Mouse (Mus musculus): ENCODE results near the gene Marcksl1. TPM values are rescaled to one million over a fixed set of nuclear protein-coding genes. Genes with fewer than 3 reads are reported as not detected.

Marcksl1 gene
- polyA plus RNA-seq, 1 experiment from 2014 or later: 1,581 TPM

DNA sequence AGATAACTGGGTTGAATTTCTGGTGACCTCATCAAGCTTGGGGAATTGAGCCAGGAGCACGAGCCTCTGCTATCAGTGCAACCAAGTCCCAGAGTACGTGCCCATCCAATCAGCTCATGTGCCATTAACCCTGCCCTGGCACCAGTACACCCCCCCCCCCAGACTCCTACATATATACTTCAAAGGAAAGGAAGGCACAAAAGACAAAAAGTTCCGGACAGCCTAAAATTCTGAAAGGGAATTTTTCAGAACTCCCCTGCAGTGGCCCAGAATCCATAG is 5.2 kb upstream of the Marcksl1 start:
- no peak overlapping the region for H3K9ac ChIP-seq (replicated peaks; ENCODE audit: low read depth, low read length)
- 75% methylated on average over 3 of the region's 3 CpGs for WGBS
- H3K4me3 ChIP-seq (ENCODE audit: low read depth, low read length): no peak overlapping the region
- no peaks in the 10 kb centered on the region for H3K9me3 ChIP-seq (ENCODE audit: control insufficient read depth, low read length)
- no peak overlapping the region for H3K27ac ChIP-seq (ENCODE audit: low read depth, low read length)
- H3K27me3 ChIP-seq (ENCODE audit: control insufficient read depth, insufficient read depth, low read length): no peaks in the 10 kb centered on the region
- 0 out of 2 replicates have a peak, but pooled peaks cover 10% of the 10 kb centered on the region for H3K4me1 ChIP-seq (ENCODE audit: control insufficient read depth, insufficient read depth, low read length)
- ATAC-seq (ENCODE audit: low read depth): no peak
- H3K4me2 ChIP-seq (ENCODE audit: low read depth, low read length): no peak overlapping the region
- no peaks in the 10 kb centered on the region for H3K36me3 ChIP-seq (ENCODE audit: control insufficient read depth, insufficient read depth, low read length)

DNA sequence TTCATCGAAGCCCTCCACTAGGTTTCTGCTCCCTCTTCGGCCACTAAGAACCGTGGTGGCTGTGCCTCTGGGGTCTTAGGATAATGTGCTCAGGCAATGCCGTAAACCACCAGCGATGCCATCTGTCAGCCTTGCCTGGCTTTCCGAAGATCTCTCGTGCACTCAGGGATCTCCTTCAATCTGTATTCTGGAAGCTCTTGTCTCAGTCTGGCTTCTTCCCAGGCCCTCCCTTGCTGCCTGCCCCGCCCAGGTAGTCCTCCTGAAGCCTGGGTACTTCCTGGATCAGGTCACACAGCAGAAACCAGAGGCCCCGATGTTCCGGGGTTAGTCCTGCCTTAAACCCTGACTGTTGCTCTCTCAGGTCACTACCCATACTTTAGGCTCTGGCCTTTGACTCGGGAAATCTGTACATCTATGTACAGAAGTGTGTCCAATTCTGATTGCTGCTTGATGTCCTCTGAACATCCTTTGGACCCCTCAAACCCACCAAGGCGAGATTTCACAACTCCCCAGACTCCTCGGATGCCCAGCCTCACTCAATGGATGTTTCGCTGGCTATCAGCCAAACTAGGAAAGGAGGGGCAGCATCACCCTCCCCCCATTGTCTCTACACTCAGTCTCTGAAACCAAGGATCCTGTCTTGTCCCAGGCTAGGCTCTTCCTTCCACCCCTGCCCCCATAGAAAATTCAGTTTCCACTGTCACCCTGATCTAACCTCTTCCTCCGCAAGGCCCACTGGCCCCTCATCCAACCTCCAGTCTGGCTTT is 4.4 kb upstream of the Marcksl1 start:
- Histone ChIP-seq H3K36me3 (ENCODE audit: control insufficient read depth, insufficient read depth, low read length) (no peaks in the 10 kb centered on the region), H3K27me3 (ENCODE audit: control insufficient read depth, insufficient read depth, low read length) (no peaks in the 10 kb centered on the region), H3K4me2 (ENCODE audit: low read depth, low read length) (no peak overlapping the region), H3K9me3 (ENCODE audit: control insufficient read depth, low read length) (no peaks in the 10 kb centered on the region), H3K27ac (ENCODE audit: low read depth, low read length) (no peak overlapping the region), H3K4me1 (ENCODE audit: control insufficient read depth, insufficient read depth, low read length) (0 out of 2 replicates have a peak, but pooled peaks cover 10% of the 10 kb centered on the region), H3K4me3 (ENCODE audit: low read depth, low read length) (no peak overlapping the region), H3K9ac (replicated peaks; ENCODE audit: low read depth, low read length) (no peak overlapping the region)
- 54% methylated on average over 15 of the region's 15 CpGs for WGBS
- no peak for ATAC-seq (ENCODE audit: low read depth)

DNA sequence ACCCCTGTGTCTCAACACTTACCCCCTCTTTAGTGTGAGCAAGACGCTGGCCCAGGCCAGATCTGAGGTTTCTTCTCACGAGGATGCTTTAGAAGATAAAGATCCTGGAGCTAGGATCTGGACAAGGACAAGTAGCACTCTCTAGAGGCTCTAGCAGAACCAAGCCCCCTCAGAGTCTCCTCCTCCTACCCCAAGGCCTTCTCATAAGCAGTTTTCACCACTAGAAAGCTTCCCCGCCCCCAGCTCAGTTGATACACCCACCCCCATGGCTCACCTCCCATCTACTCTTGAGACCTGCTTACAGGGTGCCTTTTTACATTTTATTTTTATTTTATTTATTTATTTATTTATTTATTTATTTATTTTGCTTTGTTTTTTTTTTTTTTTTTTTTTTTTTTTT is 3.7 kb upstream of the Marcksl1 start:
- ATAC-seq (ENCODE audit: low read depth): no peak
- Histone ChIP-seq H3K9ac (replicated peaks; ENCODE audit: low read depth, low read length) (no peak overlapping the region), H3K4me2 (ENCODE audit: low read depth, low read length) (no peak overlapping the region), H3K4me1 (ENCODE audit: control insufficient read depth, insufficient read depth, low read length) (0 out of 2 replicates have a peak, but pooled peaks cover 10% of the 10 kb centered on the region), H3K9me3 (ENCODE audit: control insufficient read depth, low read length) (no peaks in the 10 kb centered on the region), H3K27ac (ENCODE audit: low read depth, low read length) (no peak overlapping the region), H3K27me3 (ENCODE audit: control insufficient read depth, insufficient read depth, low read length) (no peaks in the 10 kb centered on the region), H3K4me3 (ENCODE audit: low read depth, low read length) (no peak overlapping the region), H3K36me3 (ENCODE audit: control insufficient read depth, insufficient read depth, low read length) (no peaks in the 10 kb centered on the region)
- 73% methylated on average over 3 of the region's 3 CpGs for WGBS

DNA sequence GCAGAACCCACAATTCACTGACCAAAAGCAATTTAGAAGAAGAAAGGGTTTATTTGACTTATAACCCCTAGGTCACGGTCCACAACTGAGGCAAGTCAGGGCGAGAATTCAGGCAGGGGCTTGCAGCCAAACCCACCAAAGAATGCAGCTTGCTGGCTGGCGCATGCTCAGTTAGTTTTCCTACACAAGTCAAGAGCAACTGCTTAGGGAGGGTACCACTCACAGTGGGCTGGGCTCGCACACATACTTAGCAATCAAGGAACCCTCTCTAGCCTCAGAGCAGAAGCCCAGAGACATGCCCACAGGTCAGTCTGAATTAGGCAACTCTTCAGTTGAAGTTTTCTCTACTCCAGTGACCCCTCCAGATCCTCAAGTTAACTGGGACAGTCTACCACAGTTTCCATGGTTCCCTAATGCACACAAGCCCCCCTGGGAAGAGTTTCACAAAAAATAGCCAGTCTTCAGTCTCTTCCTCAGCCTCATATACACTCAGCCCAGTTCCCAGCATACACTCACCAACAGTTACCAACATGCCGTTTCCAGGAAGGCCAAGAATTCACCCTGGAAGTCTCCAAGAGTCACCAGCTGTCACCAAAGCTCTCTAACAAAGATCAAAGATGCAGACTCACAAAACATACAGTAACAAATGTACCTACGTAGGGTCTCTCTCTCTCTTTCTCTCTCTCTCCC is 2.5 kb upstream of the Marcksl1 start:
- Histone ChIP-seq H3K27me3 (ENCODE audit: control insufficient read depth, insufficient read depth, low read length) (no peaks in the 10 kb centered on the region), H3K4me2 (ENCODE audit: low read depth, low read length) (no peak overlapping the region), H3K4me1 (ENCODE audit: control insufficient read depth, insufficient read depth, low read length) (peaks cover 12% of the 10 kb centered on the region; the same call in 1 of the 2 replicates), H3K36me3 (ENCODE audit: control insufficient read depth, insufficient read depth, low read length) (no peaks in the 10 kb centered on the region), H3K9ac (replicated peaks; ENCODE audit: low read depth, low read length) (no peak overlapping the region), H3K9me3 (ENCODE audit: control insufficient read depth, low read length) (no peaks in the 10 kb centered on the region), H3K4me3 (ENCODE audit: low read depth, low read length) (no peak overlapping the region), H3K27ac (ENCODE audit: low read depth, low read length) (peak overlapping the region; percentile 58; the same call in 1 of the 2 replicates)
- no peak for ATAC-seq (ENCODE audit: low read depth)
- WGBS: 31% methylated on average over 6 of the region's 6 CpGs

DNA sequence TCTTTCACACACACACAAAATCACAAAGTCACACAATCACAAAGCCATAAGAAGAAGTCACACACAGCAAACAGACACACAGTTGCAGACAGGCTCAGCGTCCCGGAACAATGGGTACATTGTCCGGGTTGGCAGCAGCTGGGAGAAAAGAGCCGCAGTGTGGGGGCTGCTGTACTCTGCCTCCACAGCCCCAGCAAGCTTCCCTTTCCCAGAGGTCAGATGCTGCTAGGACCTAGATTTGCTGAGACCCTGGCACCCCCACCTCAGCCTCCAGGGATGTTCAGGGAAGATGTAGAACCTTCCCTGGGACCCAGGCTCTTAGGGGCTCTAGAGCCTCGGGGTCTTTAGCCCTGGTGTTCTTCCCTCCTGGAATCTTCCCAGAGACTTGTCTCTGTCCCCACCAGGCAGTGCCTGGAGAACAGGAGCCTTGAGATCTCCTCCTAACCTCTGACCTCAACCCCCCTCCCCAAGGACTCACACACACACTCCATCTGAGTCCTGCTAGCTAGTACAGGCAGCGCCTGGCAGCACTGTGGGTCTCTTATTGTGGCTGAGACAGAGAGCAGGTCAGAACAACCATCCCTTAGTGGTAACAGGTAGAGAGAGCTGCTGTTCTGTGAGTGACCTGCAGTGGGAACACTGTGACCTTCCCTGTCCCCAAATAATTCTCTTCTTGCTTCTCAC is 1.8 kb upstream of the Marcksl1 start:
- H3K27me3 ChIP-seq (ENCODE audit: control insufficient read depth, insufficient read depth, low read length): no peaks in the 10 kb centered on the region
- peaks cover 14% of the 10 kb centered on the region; the same call in 1 of the 2 replicates for H3K4me1 ChIP-seq (ENCODE audit: control insufficient read depth, insufficient read depth, low read length)
- H3K4me3 ChIP-seq (ENCODE audit: low read depth, low read length): no peak overlapping the region
- H3K36me3 ChIP-seq (ENCODE audit: control insufficient read depth, insufficient read depth, low read length): peaks cover 2% of the 10 kb centered on the region; the same call in 1 of the 2 replicates
- H3K9me3 ChIP-seq (ENCODE audit: control insufficient read depth, low read length): no peaks in the 10 kb centered on the region
- ATAC-seq (ENCODE audit: low read depth): no peak
- peak overlapping the region; percentile 58; the same call in 1 of the 2 replicates for H3K27ac ChIP-seq (ENCODE audit: low read depth, low read length)
- 14% methylated on average over 6 of the region's 6 CpGs for WGBS
- no peak overlapping the region for H3K9ac ChIP-seq (replicated peaks; ENCODE audit: low read depth, low read length)
- no peak overlapping the region for H3K4me2 ChIP-seq (ENCODE audit: low read depth, low read length)

DNA sequence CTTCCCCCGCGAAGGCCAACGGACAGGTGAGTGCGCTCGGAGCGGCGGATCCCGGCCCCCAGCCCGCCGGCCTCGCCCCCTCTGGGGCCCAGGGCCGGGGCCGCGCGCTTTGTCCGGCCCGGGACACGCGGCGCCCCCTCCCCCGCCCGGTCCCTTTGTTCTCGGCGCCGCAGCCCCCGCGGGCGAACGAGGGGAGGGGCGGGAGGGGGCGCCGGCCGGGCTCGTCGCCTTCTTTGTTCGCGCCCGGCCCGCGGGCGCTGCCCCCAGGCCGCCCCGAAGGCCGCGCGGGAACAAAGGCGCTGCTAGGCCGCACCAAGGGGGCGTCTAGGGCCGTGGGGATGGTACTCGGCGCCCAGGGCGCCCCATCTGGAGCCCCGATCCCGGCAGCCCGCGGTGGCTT is 510 bp downstream of the Marcksl1 start:
- no peaks in the 10 kb centered on the region for H3K9me3 ChIP-seq (ENCODE audit: control insufficient read depth, low read length)
- H3K27me3 ChIP-seq (ENCODE audit: control insufficient read depth, insufficient read depth, low read length): no peaks in the 10 kb centered on the region
- peaks cover 18% of the 10 kb centered on the region for H3K36me3 ChIP-seq (ENCODE audit: control insufficient read depth, insufficient read depth, low read length)
- H3K4me1 ChIP-seq (ENCODE audit: control insufficient read depth, insufficient read depth, low read length): peaks cover 13% of the 10 kb centered on the region; the same call in 1 of the 2 replicates
- H3K27ac ChIP-seq (ENCODE audit: low read depth, low read length): peak overlapping the region; percentile 97
- peak overlapping the region; percentile 99 for H3K4me3 ChIP-seq (ENCODE audit: low read depth, low read length)
- WGBS: 0% methylated on average over 15 of the region's 57 CpGs
- H3K9ac ChIP-seq (replicated peaks; ENCODE audit: low read depth, low read length): peak overlapping the region; percentile 100
- H3K4me2 ChIP-seq (ENCODE audit: low read depth, low read length): peak overlapping the region; percentile 73; the same call in 1 of the 2 replicates
- peak; percentile 35 for ATAC-seq (ENCODE audit: low read depth)

DNA sequence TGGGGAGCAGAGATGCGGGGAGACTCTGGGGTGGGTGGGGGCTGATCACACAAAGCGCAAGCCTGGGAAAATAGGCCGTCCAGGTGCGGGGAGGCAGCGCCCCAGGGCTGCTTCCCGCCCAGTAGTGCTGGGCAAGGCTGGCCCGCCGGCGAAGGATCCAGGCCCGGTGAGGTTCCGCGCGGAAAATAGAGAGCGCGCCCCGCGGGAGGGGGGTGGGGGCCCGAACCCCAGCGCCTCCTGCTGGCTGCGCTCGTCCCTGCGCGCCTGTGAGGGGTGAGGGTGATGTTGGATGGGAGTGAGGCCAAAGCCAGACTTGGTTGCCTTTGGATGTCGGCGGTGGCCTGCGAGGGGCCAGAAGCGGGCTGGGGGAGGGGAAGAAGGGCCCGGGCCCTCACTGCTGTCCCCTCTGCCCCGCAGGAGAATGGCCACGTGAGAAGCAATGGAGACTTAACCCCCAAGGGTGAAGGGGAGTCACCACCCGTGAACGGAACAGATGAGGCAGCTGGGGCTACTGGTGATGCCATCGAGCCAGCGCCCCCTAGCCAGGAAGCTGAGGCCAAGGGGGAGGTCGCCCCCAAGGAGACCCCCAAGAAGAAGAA is 1.0 kb downstream of the Marcksl1 start:
- Histone ChIP-seq H3K9me3 (ENCODE audit: control insufficient read depth, low read length) (no peaks in the 10 kb centered on the region), H3K27me3 (ENCODE audit: control insufficient read depth, insufficient read depth, low read length) (no peaks in the 10 kb centered on the region), H3K4me1 (ENCODE audit: control insufficient read depth, insufficient read depth, low read length) (peaks cover 9% of the 10 kb centered on the region; the same call in 1 of the 2 replicates), H3K27ac (ENCODE audit: low read depth, low read length) (peak overlapping the region; percentile 97), H3K9ac (replicated peaks; ENCODE audit: low read depth, low read length) (peak overlapping the region; percentile 100), H3K4me3 (ENCODE audit: low read depth, low read length) (peak overlapping the region; percentile 99), H3K36me3 (ENCODE audit: control insufficient read depth, insufficient read depth, low read length) (peaks cover 18% of the 10 kb centered on the region), H3K4me2 (ENCODE audit: low read depth, low read length) (peak overlapping the region; percentile 73)
- peak; percentile 51 for ATAC-seq (ENCODE audit: low read depth)
- 0% methylated on average over 32 of the region's 35 CpGs for WGBS

DNA sequence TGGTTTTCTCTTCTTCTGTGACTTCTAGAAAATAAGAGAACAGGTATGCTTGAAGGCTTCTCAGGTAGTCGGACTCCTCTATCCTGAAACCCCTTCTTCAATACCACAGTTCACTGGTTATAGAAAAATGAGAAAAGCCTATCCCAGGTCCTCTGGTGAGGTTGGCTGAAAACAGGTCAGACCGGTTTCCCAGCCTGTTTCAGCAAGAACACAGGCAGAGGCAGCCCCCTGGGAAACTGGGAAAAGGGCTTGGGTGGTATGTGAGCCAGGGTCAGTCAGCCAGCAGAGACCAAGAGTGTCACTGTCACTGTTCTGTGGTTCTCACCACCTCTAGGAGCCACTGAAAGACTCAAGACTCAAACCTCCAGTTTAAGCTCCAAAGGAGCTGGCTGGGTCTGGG is 3.5 kb downstream of the Marcksl1 start:
- no peak for ATAC-seq (ENCODE audit: low read depth)
- H3K9me3 ChIP-seq (ENCODE audit: control insufficient read depth, low read length): no peaks in the 10 kb centered on the region
- 0 out of 2 replicates have a peak overlapping the region, but pooled peaks have one; percentile 8 for H3K4me2 ChIP-seq (ENCODE audit: low read depth, low read length)
- no peak overlapping the region for H3K27ac ChIP-seq (ENCODE audit: low read depth, low read length)
- H3K4me1 ChIP-seq (ENCODE audit: control insufficient read depth, insufficient read depth, low read length): peaks cover 4% of the 10 kb centered on the region; the same call in 1 of the 2 replicates
- WGBS: 58% methylated on average over 2 of the region's 2 CpGs
- H3K4me3 ChIP-seq (ENCODE audit: low read depth, low read length): no peak overlapping the region
- H3K9ac ChIP-seq (replicated peaks; ENCODE audit: low read depth, low read length): no peak overlapping the region
- H3K36me3 ChIP-seq (ENCODE audit: control insufficient read depth, insufficient read depth, low read length): peaks cover 27% of the 10 kb centered on the region
- H3K27me3 ChIP-seq (ENCODE audit: control insufficient read depth, insufficient read depth, low read length): no peaks in the 10 kb centered on the region

Data from neural tube, embryonic 14.5 days (tissue).